Mouse (Mus musculus) heart, embryonic 14.5 days (tissue): ENCODE measurements at regions not wholly inside any gene's neighbourhood (a gene's known extent, or its start where the extent isn't known, plus 50 kb on each side); places are given as distances from the start of the nearest gene placed in this dataset.

Experiments
- ATAC-seq: fragments of 200-750 bp; cut with Nextera tagmentation; 2 replicates; pipeline ENCODE4 v1.8.0; 2017; ENCODE audit warnings: low read depth, moderate TSS enrichment; ENCODE audit not compliant: insufficient number of reproducible peaks, insufficient read depth, low FRiP score
- H3K27ac ChIP-seq, 2 experiments: fragments of 200-500 bp in 1 of 2; fragments of 300-500 bp in 1 of 2; sonication (generic) in 1 of 2; replicated peaks in 1 of 2; 2 replicates each; pipeline ENCODE4 v1.5.1; 2012 to 2014; ENCODE audit warnings: low read depth in 2 of 2, low read length in 2 of 2, control low read depth in 1 of 2, mild to moderate bottlenecking in 1 of 2, mixed read lengths in 1 of 2; ENCODE audit not compliant: control insufficient read depth in 1 of 2, insufficient read depth in 1 of 2
- H3K27me3 ChIP-seq: fragments of 300-500 bp; sonication (generic); 2 replicates; pipeline ENCODE4 v1.6.1; 2014; ENCODE audit warnings: mild to moderate bottlenecking, low read length, control low read depth; ENCODE audit not compliant: control insufficient read depth, insufficient read depth
- H3K36me3 ChIP-seq: fragments of 300-500 bp; sonication (generic); 2 replicates; pipeline ENCODE4 v1.6.1; 2014; ENCODE audit warnings: mild to moderate bottlenecking, control low read depth, low read length, mixed read lengths; ENCODE audit not compliant: control insufficient read depth, insufficient read depth
- H3K4me1 ChIP-seq, 2 experiments: fragments of 200-500 bp in 1 of 2; fragments of 300-500 bp in 1 of 2; sonication (generic) in 1 of 2; 2 replicates each; pipeline ENCODE4 v1.6.1; 2012 to 2014; ENCODE audit warnings: low read length in 2 of 2, control low read depth in 1 of 2, mixed read lengths in 1 of 2; ENCODE audit not compliant: control insufficient read depth in 2 of 2, insufficient read depth in 2 of 2
- H3K4me2 ChIP-seq: fragments of 300-500 bp; sonication (generic); 2 replicates; pipeline ENCODE4 v1.6.1; 2014; ENCODE audit warnings: mild to moderate bottlenecking, low read length
- H3K4me3 ChIP-seq, 2 experiments: fragments of 200-500 bp in 1 of 2; fragments of 300-500 bp in 1 of 2; sonication (generic) in 1 of 2; 2 replicates each; pipeline ENCODE4 v1.5.1; 2012 to 2014; ENCODE audit warnings: low read length in 2 of 2, mild to moderate bottlenecking in 2 of 2, control low read depth in 1 of 2, low read depth in 1 of 2, moderate library complexity in 1 of 2; ENCODE audit not compliant: control insufficient read depth in 1 of 2, insufficient read depth in 1 of 2
- H3K9ac ChIP-seq: fragments of 300-500 bp; sonication (generic); 2 replicates; pipeline ENCODE4 v1.6.1; 2014; ENCODE audit warnings: mild to moderate bottlenecking, low read length
- H3K9me3 ChIP-seq: fragments of 300-500 bp; sonication (generic); 2 replicates; pipeline ENCODE4 v1.6.1; 2016; ENCODE audit warnings: low read length, control low read depth; ENCODE audit not compliant: control insufficient read depth
- WGBS: fragments of 180-500 bp; shearing (Covaris S2); extraction: QIAGEN DNeasy Blood & Tissue Kit; methylation state at CpG from one replicate; pipeline ENCODE4 v1.1.7; 2014; 5-methylcytosine and 5-hydroxymethylcytosine counted together

GRCm38 (mm10) chr2:178888704-178889103 is 458.4 kb downstream of the Cdh26 start:
- WGBS: 63% methylated on average over 6 of the region's 6 CpGs
- ATAC-seq: no peak
- Histone ChIP-seq H3K36me3 (no peaks in the 10 kb centered on the region), H3K4me1 (peaks cover 0 to 4% of the 10 kb centered on the region in 2 experiments; a peak in 2 of 4 replicates), H3K9ac (no peak overlapping the region), H3K27ac (no peak overlapping the region), H3K27me3 (no peaks in the 10 kb centered on the region), H3K4me2 (no peak overlapping the region), H3K9me3 (no peaks in the 10 kb centered on the region), H3K4me3 (no peak overlapping the region)

DNA sequence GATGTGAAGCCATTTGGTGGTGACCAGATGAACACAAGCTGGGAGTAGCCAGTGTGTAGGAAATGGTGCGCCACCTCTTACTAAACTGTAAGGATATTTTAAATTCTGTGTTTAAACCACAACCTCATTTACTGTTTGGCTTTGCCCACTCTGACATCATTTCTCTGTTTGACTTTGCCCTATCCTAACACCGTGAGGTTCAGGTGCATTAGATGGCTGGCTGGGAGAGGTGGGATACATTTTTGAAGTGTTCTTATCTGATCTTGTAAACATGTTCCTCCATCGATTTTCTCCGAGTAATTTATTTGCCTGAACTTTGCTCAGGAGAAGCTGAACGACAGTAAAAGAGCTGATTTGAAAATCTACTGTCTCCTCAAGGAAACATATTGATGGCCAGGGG is 472.1 kb downstream of the Cdh26 start:
- Histone ChIP-seq H3K4me2 (no peak overlapping the region), H3K4me3 (no peak overlapping the region), H3K4me1 (no peaks in the 10 kb centered on the region), H3K36me3 (no peaks in the 10 kb centered on the region), H3K9ac (no peak overlapping the region), H3K27me3 (no peaks in the 10 kb centered on the region), H3K9me3 (no peaks in the 10 kb centered on the region), H3K27ac (no peak overlapping the region)
- ATAC-seq: no peak
- WGBS: 79% methylated on average over 5 of the region's 5 CpGs

DNA sequence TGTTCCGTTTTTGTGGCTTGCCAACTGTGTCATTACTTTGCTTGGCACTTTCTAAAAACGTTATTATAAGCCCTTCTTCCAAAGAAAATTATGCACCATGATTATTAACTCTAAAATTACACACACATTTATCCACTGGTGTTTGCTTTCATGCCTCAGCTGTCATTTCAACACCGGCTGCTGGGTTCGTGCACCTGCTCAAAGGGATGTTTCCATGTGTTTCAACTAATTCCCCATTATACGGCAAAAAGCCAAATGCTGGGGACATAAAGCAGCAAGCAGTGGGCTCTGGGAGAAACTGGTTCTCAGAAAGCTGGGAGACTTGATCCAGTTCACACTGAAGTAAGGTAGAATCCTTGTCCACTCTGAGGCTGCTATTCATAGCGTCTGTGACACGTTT is 479.0 kb downstream of the Cdh26 start:
- H3K36me3 ChIP-seq: no peaks in the 10 kb centered on the region
- H3K9me3 ChIP-seq: no peaks in the 10 kb centered on the region
- H3K4me2 ChIP-seq: no peak overlapping the region
- 76% methylated on average over 7 of the region's 7 CpGs for WGBS
- H3K4me1 ChIP-seq: no peaks in the 10 kb centered on the region
- H3K27ac ChIP-seq: no peak overlapping the region
- H3K4me3 ChIP-seq: no peak overlapping the region
- no peak for ATAC-seq
- no peak overlapping the region for H3K9ac ChIP-seq
- H3K27me3 ChIP-seq: no peaks in the 10 kb centered on the region

GRCm38 (mm10) chr2:178911646-178912045 is 481.3 kb downstream of the Cdh26 start:
- 71% methylated on average over 3 of the region's 3 CpGs for WGBS
- no peak overlapping the region for H3K27ac ChIP-seq
- no peak for ATAC-seq

DNA sequence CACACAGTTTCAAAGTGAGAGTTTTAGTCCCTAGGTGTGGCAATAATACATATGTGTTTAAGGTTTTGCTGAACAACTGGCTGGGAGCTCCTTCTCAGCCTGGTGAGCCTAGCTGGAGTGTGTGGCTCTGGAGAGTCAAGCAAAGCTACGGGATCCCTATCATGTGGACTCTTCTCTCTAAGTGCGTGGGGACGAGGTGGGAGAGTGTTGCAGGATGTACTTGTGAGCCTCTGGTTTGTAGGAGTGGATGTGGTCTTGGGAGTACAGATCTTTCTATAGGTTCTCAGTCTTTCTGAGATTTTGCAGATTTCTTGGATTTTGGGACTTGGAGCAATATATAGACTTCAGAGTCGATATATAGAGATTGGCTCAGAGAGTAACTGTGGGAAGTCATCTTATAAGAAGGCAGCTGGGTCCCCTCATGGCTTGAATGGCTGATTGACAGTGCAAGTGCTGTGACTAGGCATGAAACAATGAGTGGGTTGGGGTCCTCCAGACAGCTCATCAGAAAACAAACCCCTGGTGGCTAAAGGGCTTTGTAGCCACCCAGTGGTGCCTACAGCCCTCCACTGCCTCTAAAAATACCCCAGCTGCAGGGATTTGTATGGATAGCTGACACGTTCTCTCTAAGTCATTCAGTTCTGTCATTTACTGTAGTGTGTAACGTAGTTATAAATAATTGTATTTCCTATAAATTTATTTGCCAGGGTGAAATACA is 486.1 kb downstream of the Cdh26 start:
- Histone ChIP-seq H3K36me3 (no peaks in the 10 kb centered on the region), H3K9me3 (no peaks in the 10 kb centered on the region), H3K9ac (no peak overlapping the region), H3K27ac (no peak overlapping the region), H3K4me3 (no peak overlapping the region), H3K4me2 (no peak overlapping the region), H3K27me3 (no peaks in the 10 kb centered on the region), H3K4me1 (no peaks in the 10 kb centered on the region; a peak in 2 of 4 replicates)
- no peak for ATAC-seq
- WGBS: 67% methylated on average over 6 of the region's 6 CpGs

More at GRCm38 (mm10) chr2:178911646-178912045, 481.3 kb downstream of the Cdh26 start:
- Histone ChIP-seq H3K9ac (no peak overlapping the region), H3K4me2 (no peak overlapping the region), H3K4me1 (no peaks in the 10 kb centered on the region; a peak in 1 of 4 replicates), H3K9me3 (no peaks in the 10 kb centered on the region), H3K27me3 (no peaks in the 10 kb centered on the region), H3K36me3 (no peaks in the 10 kb centered on the region), H3K4me3 (no peak overlapping the region)

GRCm38 (mm10) chr2:178924456-178925115 is 494.3 kb downstream of the Cdh26 start:
- no peak overlapping the region for H3K9ac ChIP-seq
- no peaks in the 10 kb centered on the region for H3K27me3 ChIP-seq
- no peak; the same call in 1 of the 2 replicates for ATAC-seq
- no peak overlapping the region for H3K27ac ChIP-seq
- peaks cover 3 to 4% of the 10 kb centered on the region in 2 experiments; a peak in 1 of 4 replicates for H3K4me1 ChIP-seq
- H3K4me2 ChIP-seq: no peak overlapping the region
- no peaks in the 10 kb centered on the region for H3K36me3 ChIP-seq
- no peaks in the 10 kb centered on the region for H3K9me3 ChIP-seq
- no peak overlapping the region for H3K4me3 ChIP-seq
- 36% methylated on average over 4 of the region's 4 CpGs for WGBS

GRCm38 (mm10) chr2:178927038-178927660 is 496.8 kb downstream of the Cdh26 start:
- Histone ChIP-seq H3K27me3 (no peaks in the 10 kb centered on the region), H3K4me1 (peaks cover 3 to 4% of the 10 kb centered on the region in 2 experiments; a peak in 1 of 4 replicates), H3K36me3 (no peaks in the 10 kb centered on the region), H3K4me3 (no peak overlapping the region), H3K4me2 (no peak overlapping the region), H3K9me3 (no peaks in the 10 kb centered on the region), H3K9ac (no peak overlapping the region), H3K27ac (no peak overlapping the region)
- no peak for ATAC-seq
- 72% methylated on average over 13 of the region's 13 CpGs for WGBS
